Comparison of ENCODE assay signal across 29 mouse cellular contexts in the genomic region with DNA sequence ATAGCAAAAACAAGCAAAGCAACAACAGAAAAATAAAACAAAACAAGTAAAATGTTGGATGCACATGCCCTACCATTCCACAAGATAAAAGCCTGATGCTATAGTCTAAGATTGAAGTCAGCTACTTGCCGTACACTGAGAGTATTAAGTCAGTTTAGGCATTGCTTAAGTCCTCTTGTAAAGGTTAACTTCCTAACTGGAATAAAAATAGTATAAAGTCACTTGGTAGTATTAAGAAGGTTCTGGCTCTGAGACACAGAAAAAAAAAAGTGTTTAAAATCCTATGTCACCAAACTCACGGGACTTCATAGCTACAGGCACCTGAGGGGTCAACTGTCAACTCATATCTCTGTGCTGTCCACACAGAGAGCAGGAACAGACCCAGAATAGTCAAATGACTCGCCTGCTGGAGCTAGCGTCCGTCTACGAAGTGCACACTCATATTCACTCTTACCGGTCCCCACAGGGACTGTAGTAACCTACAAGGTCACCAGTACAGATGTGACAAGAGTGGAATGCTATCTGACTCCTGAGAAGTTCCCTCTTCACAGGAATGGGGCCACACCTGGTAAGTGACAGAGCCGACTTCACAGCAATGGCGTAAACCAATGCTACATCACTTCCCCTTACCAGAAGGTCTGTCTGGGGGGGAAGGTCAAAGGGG. TPM values are rescaled to one million over a fixed set of nuclear protein-coding genes. Genes with fewer than 3 reads are reported as not detected.
DNase-seq lines count a peak whose midpoint lies in the region; ATAC-seq and TF ChIP-seq lines count a peak whose summit lies in the region.
"Had no signal": no experiment of that assay in that cellular context is flagged by ENCODE, and none has a peak within 500 bp of the region (broad histone marks: within the 10 kb centered on the region; RNA-seq: fewer than 3 reads in every experiment).

No protein-coding gene starts in this region.

- no peaks in the 10 kb centered on the region for H3K4me1 ChIP-seq in heart, embryonic 13.5 days
- H3K4me1 ChIP-seq in CH12.LX (ENCODE audit: control insufficient read depth in 1 of 2, insufficient read depth in 2 of 2), result peaks cover 15 to 62% of the 10 kb centered on the region in 2 experiments
- H3K4me1 ChIP-seq: embryonic facial prominence, embryonic 15.5 days; forebrain, embryonic 12.5 days; limb, embryonic 13.5 days; midbrain, embryonic 10.5 days; neural tube, embryonic 13.5 days had no signal

- no peak for TF ChIP-seq CTCF in CH12.LX (conservative IDR thresholded peaks at IDR 0.05 in 1 of 2, IDR thresholded peaks at IDR 0.05 in 1 of 2; ENCODE audit: low read depth in 2 of 2, low read length in 2 of 2)

- H3K79me2 ChIP-seq in CH12.LX (replicated peaks; ENCODE audit: control insufficient read depth, extremely low read depth, insufficient read depth, poor library complexity, severe bottlenecking), result peaks cover 62% of the 10 kb centered on the region

- H3K36me3 ChIP-seq in heart, embryonic 13.5 days, result no peaks in the 10 kb centered on the region
- H3K36me3 ChIP-seq in CH12.LX (replicated peaks in 1 of 2; ENCODE audit: control insufficient read depth in 1 of 2, insufficient read depth in 1 of 2, low read length in 1 of 2), result peaks cover 0 to 12% of the 10 kb centered on the region in 2 experiments
- peaks cover 4% of the 10 kb centered on the region for H3K36me3 ChIP-seq in splenic B cell, adult 2 months (ENCODE audit: control insufficient read depth, insufficient read depth, low read length, poor library complexity, severe bottlenecking)
- H3K36me3 ChIP-seq: embryonic facial prominence, embryonic 10.5 days; embryonic facial prominence, embryonic 15.5 days; forebrain, embryonic 12.5 days; intestine, embryonic 15.5 days; limb, embryonic 13.5 days; liver, embryonic 12.5 days; midbrain, embryonic 10.5 days; neural tube, embryonic 13.5 days had no signal

- H3K9ac ChIP-seq in heart, embryonic 13.5 days, result no peak overlapping the region
- peak overlapping the region; percentile 87 for H3K9ac ChIP-seq in CH12.LX (ENCODE audit: insufficient read depth, low read depth)
- H3K9ac ChIP-seq: embryonic facial prominence, embryonic 15.5 days; forebrain, embryonic 12.5 days; forebrain, postnatal 0 days; intestine, embryonic 15.5 days; limb, embryonic 13.5 days; liver, embryonic 12.5 days; neural tube, embryonic 13.5 days had no signal

- H3K27me3 ChIP-seq in heart, embryonic 13.5 days (replicated peaks), result no peaks in the 10 kb centered on the region
- no peaks in the 10 kb centered on the region for H3K27me3 ChIP-seq in CH12.LX (replicated peaks)
- H3K27me3 ChIP-seq in splenic B cell, adult 2 months (ENCODE audit: control insufficient read depth, insufficient read depth, low read length, poor library complexity, severe bottlenecking), result no peaks in the 10 kb centered on the region
- H3K27me3 ChIP-seq: embryonic facial prominence, embryonic 15.5 days; forebrain, embryonic 12.5 days; intestine, embryonic 15.5 days; limb, embryonic 13.5 days; liver, embryonic 12.5 days; neural tube, embryonic 13.5 days had no signal

- ATAC-seq in heart, embryonic 13.5 days (ENCODE audit: extremely low read depth, insufficient number of reproducible peaks, low FRiP score, low TSS enrichment), result no peak
- peak; percentile 63 for ATAC-seq in megakaryocyte, adult 5-6 weeks (ENCODE audit: poor library complexity, severe bottlenecking)
- ATAC-seq: forebrain, postnatal 0 days; hindbrain, postnatal 0 days; intestine, embryonic 15.5 days; liver, embryonic 12.5 days; lung, postnatal 0 days had no signal

- no peak overlapping the region for H3K4me3 ChIP-seq in heart, embryonic 13.5 days
- peak overlapping the region; percentile 55 to 66 (median 56) for H3K4me3 ChIP-seq in CH12.LX (replicated peaks in 1 of 3; ENCODE audit: low read depth in 2 of 3, low read length in 2 of 3, poor library complexity in 1 of 3)
- H3K4me3 ChIP-seq: embryonic facial prominence, embryonic 10.5 days; embryonic facial prominence, embryonic 15.5 days; forebrain, embryonic 12.5 days; intestine, embryonic 15.5 days; limb, embryonic 13.5 days; liver, embryonic 12.5 days; midbrain, embryonic 10.5 days; neural tube, embryonic 13.5 days had no signal

- dilution Hi-C loops in CH12.LX (cut with MboI; ENCODE audit: extremely low pct_ligation_motif_present, extremely low pct_unique_long_range_greater_than_20kb, low sequenced_read_pairs), result no loop called here

- WGBS in heart, embryonic 13.5 days, result 35% methylated on average over 9 of the region's 9 CpGs

- no peak; the same call in 1 of the 2 replicates for TF ChIP-seq RAD21 in CH12.LX (IDR thresholded peaks at IDR 0.05; ENCODE audit: low read depth, low read length)

- TF ChIP-seq EP300 in CH12.LX (IDR thresholded peaks at IDR 0.05; ENCODE audit: low read length), result peak; percentile 57; the same call in 1 of the 2 replicates

- no peak overlapping the region for H3K27ac ChIP-seq in heart, embryonic 13.5 days (replicated peaks)
- peak overlapping the region; percentile 94 for H3K27ac ChIP-seq in CH12.LX (ENCODE audit: insufficient read depth, low read depth)
- H3K27ac ChIP-seq: embryonic facial prominence, embryonic 10.5 days; embryonic facial prominence, embryonic 15.5 days; forebrain, embryonic 12.5 days; hindbrain, postnatal 0 days; intestine, embryonic 15.5 days; limb, embryonic 13.5 days; liver, embryonic 12.5 days; midbrain, embryonic 10.5 days; neural tube, embryonic 13.5 days had no signal

- peak overlapping the region; percentile 28 for H3K4me2 ChIP-seq in heart, embryonic 13.5 days
- H3K4me2 ChIP-seq in CH12.LX (ENCODE audit: insufficient read depth, low read depth, poor library complexity, severe bottlenecking), result peak overlapping the region; percentile 100
- H3K4me2 ChIP-seq: embryonic facial prominence, embryonic 15.5 days; forebrain, embryonic 12.5 days; intestine, embryonic 15.5 days; limb, embryonic 13.5 days; liver, embryonic 12.5 days; neural tube, embryonic 13.5 days had no signal

- TF ChIP-seq POLR2A in CH12.LX (IDR thresholded peaks at IDR 0.05; ENCODE audit: low read depth, low read length), result peak; percentile 50

- no peaks in the 10 kb centered on the region for H3K9me3 ChIP-seq in heart, embryonic 13.5 days
- no peaks in the 10 kb centered on the region for H3K9me3 ChIP-seq in CH12.LX (replicated peaks; ENCODE audit: low read length)
- H3K9me3 ChIP-seq: embryonic facial prominence, embryonic 10.5 days; embryonic facial prominence, embryonic 15.5 days; forebrain, embryonic 12.5 days; intestine, embryonic 15.5 days; limb, embryonic 13.5 days; liver, embryonic 12.5 days; midbrain, embryonic 10.5 days; neural tube, embryonic 13.5 days had no signal

- in situ Hi-C loops in CH12.LX (cut with MboI; ENCODE audit: low pct_ligation_motif_present, low pct_unique_long_range_greater_than_20kb, low sequenced_read_pairs), result no loop called here

- DNase-seq in heart, adult 11 months, result no peak
- DNase-seq in CH12.LX (ENCODE audit: extremely low read depth), result peak; percentile 85
- DNase-seq in splenic B cell, adult 2 months (ENCODE audit: low read depth, low spot score), result peak; percentile 73
- no peak for DNase-seq in gastrocnemius, postnatal 25 days
- no peak for DNase-seq in kidney, postnatal 14 days
- DNase-seq: adrenal gland, adult 2 months; adrenal gland, postnatal 36 days; cerebellum, adult 2 months; cerebellum, postnatal 14 days; forebrain, postnatal 0 days; gastrocnemius, postnatal 10 days; heart, adult 18-20 months; heart, postnatal 14 days; kidney, adult 2 months; kidney, postnatal 4 days; lung, postnatal 4 days; right cerebral cortex, postnatal 14 days had no signal

TF ChIP-seq in CH12.LX, 34 proteins besides CTCF, POLR2A, EP300 and RAD21 (continues in another document):
- TF ChIP-seq PAX5 (IDR thresholded peaks at IDR 0.05; ENCODE audit: low read length) (no peak), KAT2A (IDR thresholded peaks at IDR 0.05; ENCODE audit: insufficient replicate concordance, low read length) (0 out of 2 replicates have a peak, but pooled peaks have one; percentile 42), BHLHE40 (IDR thresholded peaks at IDR 0.05; ENCODE audit: low read depth, low read length) (peak; percentile 97), E2F4 (IDR thresholded peaks at IDR 0.05; ENCODE audit: insufficient replicate concordance, low read depth, low read length) (no peak), MXI1 (IDR thresholded peaks at IDR 0.05; ENCODE audit: low read depth, low read length) (peak; percentile 62), ETS1 (conservative IDR thresholded peaks at IDR 0.05; ENCODE audit: low read depth, low read length) (peak; percentile 88), TCF12 (IDR thresholded peaks at IDR 0.05; ENCODE audit: low read depth, low read length) (peak; percentile 80), ZNF384 (IDR thresholded peaks at IDR 0.05; ENCODE audit: low read depth, low read length) (0 out of 2 replicates have a peak, but pooled peaks have one; percentile 1), MAFK (IDR thresholded peaks at IDR 0.05; ENCODE audit: insufficient replicate concordance, low read length) (0 out of 2 replicates have a peak, but pooled peaks have one; percentile 27), TBP (conservative IDR thresholded peaks at IDR 0.05; ENCODE audit: low read depth, low read length) (peak; percentile 73; the same call in 1 of the 2 replicates), RCOR1 (conservative IDR thresholded peaks at IDR 0.05; ENCODE audit: low read depth, low read length) (peak; percentile 78), MEF2A (IDR thresholded peaks at IDR 0.05; ENCODE audit: borderline replicate concordance, low read depth, low read length) (peak; percentile 59; the same call in 1 of the 2 replicates), USF1 (IDR thresholded peaks at IDR 0.05; ENCODE audit: low read depth, low read length) (no peak), USF2 (conservative IDR thresholded peaks at IDR 0.05; ENCODE audit: low read depth, low read length) (no peak), NRF1 (IDR thresholded peaks at IDR 0.05; ENCODE audit: low read depth, low read length) (no peak; the same call in 1 of the 2 replicates), IRF4 (IDR thresholded peaks at IDR 0.05; ENCODE audit: low read depth, low read length) (peak; percentile 41), ZKSCAN1 (IDR thresholded peaks at IDR 0.05; ENCODE audit: borderline replicate concordance, low read depth, low read length) (no peak), CHD1 (IDR thresholded peaks at IDR 0.05; ENCODE audit: low read depth, low read length) (peak; percentile 96), MAZ (IDR thresholded peaks at IDR 0.05; ENCODE audit: low read depth, low read length) (0 out of 2 replicates have a peak, but pooled peaks have one; percentile 70), POLR2AphosphoS2 (IDR thresholded peaks at IDR 0.05; ENCODE audit: low read depth, low read length) (peak; percentile 45; the same call in 1 of the 2 replicates)

RNA-seq across cellular contexts. Expression of a gene that starts 17.9 kb away (rescaled TPM):
- polyA plus RNA-seq in heart, embryonic 13.5 days (2015; fragmentation: Nextera tagmentation; extraction: Ambion mirVana), result 1.4 and 2.0 TPM in 2 replicates
- total RNA-seq in CH12.LX (2012; rRNA removed), result 34.3 and 37.4 TPM in 2 replicates
- 25.1 and 26.7 TPM in 2 replicates for total RNA-seq in CH12.LX (2014; rRNA removed)
- 98.6 and 106 TPM in 2 replicates for polyA plus RNA-seq in CH12.LX (2012; ENCODE audit: insufficient read length, low read depth)
- 16.8 and 17.9 TPM in 2 replicates for total RNA-seq in megakaryocyte, adult 5-6 weeks (2015)
- 15.3 and 20.4 TPM in 2 replicates for total RNA-seq in megakaryocyte, adult 5-6 weeks (2017)
- under 1 TPM; 0.33 to 0.56 TPM for total RNA-seq in gastrocnemius, postnatal 25 days (2021)

Comparison
In these comparisons a context has a peak if more than half of its experiments do, and no peak if none do; other contexts are left out.
1. DNase-seq: peak in CH12.LX (single experiment) and splenic B cell, adult 2 months (single experiment); none in heart, adult 11 months (single experiment), gastrocnemius, postnatal 25 days (single experiment) and kidney, postnatal 14 days (single experiment).
2. RNA of a gene that starts 17.9 kb away (total RNA-seq): 25.1 to 37.4 TPM in CH12.LX and 15.3 to 20.4 TPM in megakaryocyte, adult 5-6 weeks; 0.33 to 0.56 TPM in gastrocnemius, postnatal 25 days; every median in the first group is over 10 times any median in the second.